Comparison of ENCODE assay signal across 17 mouse cellular contexts in genomic region chr6:54096147-54096761, GRCm38 (mm10). TPM values are rescaled to one million over a fixed set of nuclear protein-coding genes. Genes with fewer than 3 reads are reported as not detected.
DNase-seq lines count a peak whose midpoint lies in the region; ATAC-seq lines count a peak whose summit lies in the region.
"Had no signal": no experiment of that assay in that cellular context is flagged by ENCODE, and none has a peak within 500 bp of the region (broad histone marks: within the 10 kb centered on the region; RNA-seq: fewer than 3 reads in every experiment).

No protein-coding gene starts in this region.

- no peak overlapping the region for H3K4me2 ChIP-seq in forebrain, embryonic 11.5 days (ENCODE audit: low read depth, low read length, severe bottlenecking)
- H3K4me2 ChIP-seq in forebrain, embryonic 16.5 days (ENCODE audit: low read length), result no peak overlapping the region
- H3K4me2 ChIP-seq in midbrain, embryonic 13.5 days (replicated peaks), result no peak overlapping the region
- H3K4me2 ChIP-seq: heart, embryonic 11.5 days; hindbrain, embryonic 15.5 days; limb, embryonic 15.5 days; lung, embryonic 14.5 days had no signal

- 0 out of 2 replicates have a peak, but pooled peaks have one; percentile 46 for ATAC-seq in forebrain, embryonic 11.5 days (replicated peaks; ENCODE audit: low FRiP score)
- no peak for ATAC-seq in forebrain, embryonic 16.5 days
- ATAC-seq in midbrain, embryonic 13.5 days, result no peak
- ATAC-seq: Patski had no signal

- H3K9me3 ChIP-seq in forebrain, embryonic 11.5 days (ENCODE audit: control insufficient read depth, low read length), result no peaks in the 10 kb centered on the region
- no peaks in the 10 kb centered on the region for H3K9me3 ChIP-seq in forebrain, embryonic 16.5 days (ENCODE audit: control insufficient read depth, low read length)
- H3K9me3 ChIP-seq in midbrain, embryonic 10.5 days (replicated peaks), result no peaks in the 10 kb centered on the region
- no peaks in the 10 kb centered on the region for H3K9me3 ChIP-seq in midbrain, embryonic 13.5 days
- H3K9me3 ChIP-seq: hindbrain, embryonic 15.5 days; limb, embryonic 15.5 days had no signal

- peaks cover 7% of the 10 kb centered on the region; the same call in 1 of the 2 replicates for H3K4me1 ChIP-seq in forebrain, embryonic 11.5 days (replicated peaks; ENCODE audit: control insufficient read depth, insufficient read depth, low read length)
- H3K4me1 ChIP-seq in forebrain, embryonic 16.5 days (replicated peaks; ENCODE audit: control insufficient read depth, insufficient read depth, low read length), result 0 out of 2 replicates have a peak, but pooled peaks cover 3% of the 10 kb centered on the region
- H3K4me1 ChIP-seq in midbrain, embryonic 10.5 days, result peaks cover 47% of the 10 kb centered on the region
- H3K4me1 ChIP-seq in midbrain, embryonic 13.5 days (replicated peaks), result peaks cover 30% of the 10 kb centered on the region
- H3K4me1 ChIP-seq: limb, embryonic 15.5 days had no signal

- H3K36me3 ChIP-seq in forebrain, embryonic 11.5 days (ENCODE audit: control insufficient read depth, insufficient read depth, low read length), result no peaks in the 10 kb centered on the region
- no peaks in the 10 kb centered on the region for H3K36me3 ChIP-seq in forebrain, embryonic 16.5 days (ENCODE audit: control insufficient read depth, insufficient read depth)
- no peaks in the 10 kb centered on the region for H3K36me3 ChIP-seq in midbrain, embryonic 10.5 days
- H3K36me3 ChIP-seq in midbrain, embryonic 13.5 days, result no peaks in the 10 kb centered on the region
- H3K36me3 ChIP-seq: hindbrain, embryonic 15.5 days; limb, embryonic 15.5 days had no signal

- H3K4me3 ChIP-seq in forebrain, embryonic 11.5 days (ENCODE audit: low read depth, low read length), result no peak overlapping the region
- H3K4me3 ChIP-seq in forebrain, embryonic 16.5 days (replicated peaks; ENCODE audit: low read length), result no peak overlapping the region
- no peak overlapping the region for H3K4me3 ChIP-seq in midbrain, embryonic 10.5 days
- no peak overlapping the region for H3K4me3 ChIP-seq in midbrain, embryonic 13.5 days (replicated peaks)
- H3K4me3 ChIP-seq: gastrocnemius, adult 2 months; hindbrain, embryonic 15.5 days; limb, embryonic 15.5 days had no signal

- no peaks in the 10 kb centered on the region for H3K27me3 ChIP-seq in forebrain, embryonic 11.5 days (ENCODE audit: control insufficient read depth, insufficient read depth, low read length)
- H3K27me3 ChIP-seq in forebrain, embryonic 16.5 days (replicated peaks; ENCODE audit: control insufficient read depth, insufficient read depth, low read length), result no peaks in the 10 kb centered on the region
- H3K27me3 ChIP-seq in midbrain, embryonic 10.5 days (ENCODE audit: low read depth, poor library complexity, severe bottlenecking), result peaks cover 11% of the 10 kb centered on the region; the same call in 1 of the 2 replicates
- H3K27me3 ChIP-seq in midbrain, embryonic 13.5 days, result no peaks in the 10 kb centered on the region
- H3K27me3 ChIP-seq: hindbrain, embryonic 15.5 days; limb, embryonic 15.5 days; Patski had no signal

- H3K9ac ChIP-seq in forebrain, embryonic 11.5 days (ENCODE audit: low read length), result no peak overlapping the region
- no peak overlapping the region for H3K9ac ChIP-seq in forebrain, embryonic 16.5 days (replicated peaks; ENCODE audit: low read depth, low read length)
- no peak overlapping the region for H3K9ac ChIP-seq in midbrain, embryonic 13.5 days (replicated peaks)
- H3K9ac ChIP-seq: hindbrain, embryonic 15.5 days; limb, embryonic 15.5 days; lung, embryonic 14.5 days had no signal

- DNase-seq in forebrain, embryonic 11.5 days (ENCODE audit: low spot score), result no peak
- DNase-seq in midbrain, embryonic 10.5 days (ENCODE audit: low spot score), result no peak
- peak; percentile 49 for DNase-seq in induced T-regulatory cell, adult 2 months (ENCODE audit: low read depth)
- no peak for DNase-seq in urinary bladder, postnatal 4 days (ENCODE audit: low spot score in 2 of 2)
- no peak for DNase-seq in left cerebral cortex, adult 18-20 months (ENCODE audit: low spot score in 2 of 2)
- DNase-seq in adrenal gland, postnatal 25 days, result no peak
- DNase-seq: adrenal gland, postnatal 14 days; gastrocnemius, adult 2 months; lung, embryonic 14.5 days; spleen, adult 18-20 months had no signal

- 17% methylated on average over 6 of the region's 6 CpGs for WGBS in forebrain, embryonic 11.5 days
- 18% methylated on average over 6 of the region's 6 CpGs for WGBS in forebrain, embryonic 16.5 days
- WGBS in midbrain, embryonic 10.5 days, result 33% methylated on average over 6 of the region's 6 CpGs
- WGBS in midbrain, embryonic 13.5 days, result 28% methylated on average over 6 of the region's 6 CpGs

- H3K27ac ChIP-seq in forebrain, embryonic 11.5 days (ENCODE audit: low read depth, low read length), result no peak overlapping the region
- H3K27ac ChIP-seq in forebrain, embryonic 16.5 days (ENCODE audit: low read length), result no peak overlapping the region
- H3K27ac ChIP-seq in midbrain, embryonic 10.5 days (replicated peaks), result 0 out of 2 replicates have a peak overlapping the region, but pooled peaks have one; percentile 23
- no peak overlapping the region for H3K27ac ChIP-seq in midbrain, embryonic 13.5 days
- H3K27ac ChIP-seq: gastrocnemius, adult 2 months; hindbrain, embryonic 15.5 days; kidney, postnatal 0 days; limb, embryonic 15.5 days had no signal

RNA-seq across cellular contexts. Expression of gene Chn2, which starts 56.9 kb away (rescaled TPM):
- polyA plus RNA-seq in forebrain, embryonic 11.5 days (2014; fragmentation: Nextera tagmentation; extraction: Ambion mirVana), result 19.6 and 20.3 TPM in 2 replicates
- 42.0 and 45.0 TPM in 2 replicates for polyA plus RNA-seq in forebrain, embryonic 16.5 days (2015; fragmentation: Nextera tagmentation; extraction: Ambion mirVana)
- polyA plus RNA-seq in midbrain, embryonic 10.5 days (2016; fragmentation: Nextera tagmentation; extraction: Ambion mirVana), result 17.3 and 20.0 TPM in 2 replicates
- 28.8 and 29.1 TPM in 2 replicates for polyA plus RNA-seq in midbrain, embryonic 13.5 days (2015; fragmentation: Nextera tagmentation; extraction: Ambion mirVana)
- 10 to 100 TPM; 39.0 to 40.2 TPM for total RNA-seq in left cerebral cortex, adult 18-20 months (2021)
- 4.8 and 10.4 TPM in 2 replicates for total RNA-seq in adrenal gland, postnatal 25 days (2021)
